ENCODE assay signal across 20 mouse cellular contexts in the genomic region with DNA sequence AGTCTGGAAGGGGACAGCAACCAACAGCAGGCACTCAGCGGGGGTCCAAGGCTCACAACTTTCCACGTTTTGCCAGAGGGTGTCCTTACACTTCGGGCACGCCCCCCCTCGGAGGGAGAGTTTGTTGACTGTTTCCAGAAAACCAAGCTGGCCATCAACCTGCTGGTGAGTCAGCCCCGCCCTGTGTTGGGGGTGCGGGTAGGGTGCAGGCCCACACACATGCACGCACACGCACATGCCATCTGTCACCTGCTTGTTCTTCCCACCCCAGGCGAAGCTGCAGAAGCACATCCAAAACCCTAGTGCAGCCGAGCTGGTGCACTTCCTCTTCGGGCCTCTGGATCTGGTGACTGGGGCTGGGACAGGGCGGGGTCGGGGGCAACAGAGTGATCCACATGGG. TPM values are rescaled to one million over a fixed set of nuclear protein-coding genes. Genes with fewer than 3 reads are reported as not detected.
DNase-seq lines count a peak whose midpoint lies in the region; ATAC-seq and TF ChIP-seq lines count a peak whose summit lies in the region.
"Had no signal": no experiment of that assay in that cellular context is flagged by ENCODE, and none has a peak within 500 bp of the region (broad histone marks: within the 10 kb centered on the region; RNA-seq: fewer than 3 reads in every experiment).

No protein-coding gene starts in this region.

- no peaks in the 10 kb centered on the region for H3K9me3 ChIP-seq in kidney, embryonic 16.5 days (ENCODE audit: low read length)
- no peaks in the 10 kb centered on the region for H3K9me3 ChIP-seq in E14TG2a.4 (ENCODE audit: low read length)
- H3K9me3 ChIP-seq in G1E (replicated peaks) = no peaks in the 10 kb centered on the region
- H3K9me3 ChIP-seq: heart, embryonic 12.5 days; hindbrain, embryonic 13.5 days; limb, embryonic 12.5 days; lung, embryonic 15.5 days; midbrain, embryonic 13.5 days; neural tube, embryonic 12.5 days had no signal

- H3K36me3 ChIP-seq in kidney, embryonic 16.5 days (ENCODE audit: insufficient read depth, low read length) = no peaks in the 10 kb centered on the region
- H3K36me3 ChIP-seq in E14TG2a.4 (ENCODE audit: insufficient read depth, low read length) (no peaks in the 10 kb centered on the region), G1E (replicated peaks) (no peaks in the 10 kb centered on the region)
- H3K36me3 ChIP-seq: heart, embryonic 12.5 days; hindbrain, embryonic 13.5 days; limb, embryonic 12.5 days; lung, embryonic 15.5 days; midbrain, embryonic 13.5 days; neural tube, embryonic 12.5 days had no signal

- peak; percentile 17 for DNase-seq in kidney, postnatal 10 days
- no peak for DNase-seq in G1E (ENCODE audit: low spot score)
- DNase-seq in layer of hippocampus, adult 9-11 months = peak; percentile 59
- no peak for DNase-seq in gastrocnemius, adult 8-10 months (ENCODE audit: low spot score in 2 of 2)
- no peak for DNase-seq in lung, postnatal 4 days
- DNase-seq: adrenal gland, postnatal 14 days; cerebellum, adult 8-10 months; kidney, adult 9 months; kidney, postnatal 4 days had no signal

- 0 out of 2 replicates have a peak, but pooled peaks cover 5% of the 10 kb centered on the region for H3K27me3 ChIP-seq in kidney, embryonic 16.5 days (ENCODE audit: insufficient read depth, low read length)
- peaks cover 44% of the 10 kb centered on the region for H3K27me3 ChIP-seq in E14TG2a.4 (ENCODE audit: insufficient read depth, low read length)
- peaks cover 62% of the 10 kb centered on the region for H3K27me3 ChIP-seq in G1E (ENCODE audit: insufficient read depth, low read length)

- no peak overlapping the region for H3K4me2 ChIP-seq in kidney, embryonic 16.5 days (replicated peaks; ENCODE audit: low read depth, low read length)
- H3K4me2 ChIP-seq: heart, embryonic 12.5 days; hindbrain, embryonic 13.5 days; limb, embryonic 12.5 days; lung, embryonic 15.5 days; midbrain, embryonic 13.5 days; neural tube, embryonic 12.5 days had no signal

- no peak overlapping the region for H3K9ac ChIP-seq in kidney, embryonic 16.5 days (replicated peaks; ENCODE audit: low read length)
- H3K9ac ChIP-seq: heart, embryonic 12.5 days; hindbrain, embryonic 13.5 days; limb, embryonic 12.5 days; liver, embryonic 14.5 days; lung, embryonic 15.5 days; midbrain, embryonic 13.5 days; neural tube, embryonic 12.5 days had no signal

- no peak for ATAC-seq in kidney, embryonic 16.5 days (ENCODE audit: low FRiP score, low TSS enrichment)
- no peak for ATAC-seq in G1E (ENCODE audit: extremely low read depth, insufficient number of reproducible peaks, low FRiP score, poor library complexity, severe bottlenecking)
- ATAC-seq: forebrain, embryonic 16.5 days; inflammation-experienced regulatory T-cells, adult 6 months; midbrain, embryonic 13.5 days had no signal

- no peak overlapping the region for H3K4me3 ChIP-seq in kidney, embryonic 16.5 days (ENCODE audit: low read length)
- H3K4me3 ChIP-seq in E14TG2a.4 (replicated peaks; ENCODE audit: low read length) (peak overlapping the region; percentile 49), G1E (ENCODE audit: low read depth, low read length) (peak overlapping the region; percentile 50; the same call in 1 of the 2 replicates)
- H3K4me3 ChIP-seq: heart, embryonic 12.5 days; hindbrain, embryonic 13.5 days; limb, embryonic 12.5 days; lung, embryonic 15.5 days; midbrain, embryonic 13.5 days; neural tube, embryonic 12.5 days had no signal

- H3K27ac ChIP-seq in kidney, embryonic 16.5 days (ENCODE audit: low read length) = no peak overlapping the region
- H3K27ac ChIP-seq: hindbrain, embryonic 13.5 days; limb, embryonic 12.5 days; liver, embryonic 14.5 days; lung, embryonic 15.5 days; midbrain, embryonic 13.5 days; neural tube, embryonic 12.5 days had no signal

- WGBS in kidney, embryonic 16.5 days = 81% methylated on average over 14 of the region's 14 CpGs

- H3K4me1 ChIP-seq in kidney, embryonic 16.5 days (ENCODE audit: insufficient read depth, low read length) = no peaks in the 10 kb centered on the region
- peaks cover 41% of the 10 kb centered on the region for H3K4me1 ChIP-seq in E14TG2a.4 (replicated peaks; ENCODE audit: low read depth, low read length)
- H3K4me1 ChIP-seq in G1E (ENCODE audit: insufficient read depth, low read depth, low read length) = peaks cover 35% of the 10 kb centered on the region
- H3K4me1 ChIP-seq: limb, embryonic 12.5 days had no signal

- no peak for TF ChIP-seq CTCF in E14TG2a.4 (conservative IDR thresholded peaks at IDR 0.05; ENCODE audit: low read length)
- no peak for TF ChIP-seq CTCF in G1E (IDR thresholded peaks at IDR 0.05; ENCODE audit: low read depth, low read length)

RNA-seq across cellular contexts. Expression of a gene that starts 18.3 kb away (rescaled TPM):
- 59.4 and 62.9 TPM in 2 replicates for polyA plus RNA-seq in kidney, embryonic 16.5 days (2015; fragmentation: Nextera tagmentation; extraction: Ambion mirVana)
- total RNA-seq in G1E (2014; fragmentation: Nextera tagmentation) (not detected in 2 replicates), G1E (2017) (0.33 TPM in 1 of 2 replicates, not detected in the other)
- polyA plus RNA-seq in G1E (2012) = not detected in 2 replicates
- total RNA-seq in gastrocnemius, adult 8-10 months (2022) = 1 to 10 TPM; 1.3 to 3.4 (median 2.2) TPM
- polyA plus RNA-seq: inflammation-experienced regulatory T-cells, adult 6 months had no signal

RNA-seq across cellular contexts. Expression of a gene that starts 29.4 kb away (rescaled TPM):
- polyA plus RNA-seq in kidney, embryonic 16.5 days (2015; fragmentation: Nextera tagmentation; extraction: Ambion mirVana) = 49.3 and 59.8 TPM in 2 replicates
- 22.5 and 24.4 TPM in 2 replicates for total RNA-seq in G1E (2014; fragmentation: Nextera tagmentation)
- total RNA-seq in G1E (2017) = 18.0 and 18.3 TPM in 2 replicates
- 8.4 and 9.0 TPM in 2 replicates for polyA plus RNA-seq in G1E (2012)
- total RNA-seq in gastrocnemius, adult 8-10 months (2022) = 10 to 100 TPM in 3 of 4 experiments, 1 to 10 TPM in 1; 9.1 to 11.5 (median 11.3) TPM

RNA-seq across cellular contexts. Expression of a gene that starts 29.5 kb away (rescaled TPM):
- polyA plus RNA-seq in kidney, embryonic 16.5 days (2015; fragmentation: Nextera tagmentation; extraction: Ambion mirVana) = 77.4 and 87.5 TPM in 2 replicates
- total RNA-seq in G1E (2014; fragmentation: Nextera tagmentation) (35.3 and 41.2 TPM in 2 replicates), G1E (2017) (22.9 and 27.0 TPM in 2 replicates)
- 55.8 and 61.7 TPM in 2 replicates for polyA plus RNA-seq in G1E (2012)
- total RNA-seq in gastrocnemius, adult 8-10 months (2022) = 10 to 100 TPM; 10.6 to 15.1 (median 12.7) TPM

RNA-seq across cellular contexts. Expression of a gene that starts 35.0 kb away (rescaled TPM):
- 371 and 374 TPM in 2 replicates for polyA plus RNA-seq in kidney, embryonic 16.5 days (2015; fragmentation: Nextera tagmentation; extraction: Ambion mirVana)
- total RNA-seq in G1E (2014; fragmentation: Nextera tagmentation) = 59.1 and 68.2 TPM in 2 replicates
- total RNA-seq in G1E (2017) = 514 and 659 TPM in 2 replicates
- polyA plus RNA-seq in G1E (2012) = 207 and 336 TPM in 2 replicates
- total RNA-seq in gastrocnemius, adult 8-10 months (2022) = 10 to 100 TPM; 81.4 to 87.7 (median 84.4) TPM

RNA-seq across cellular contexts. Expression of a gene that starts 57.0 kb away (rescaled TPM):
- polyA plus RNA-seq in kidney, embryonic 16.5 days (2015; fragmentation: Nextera tagmentation; extraction: Ambion mirVana) = 63.7 and 65.3 TPM in 2 replicates
- total RNA-seq in G1E (2014; fragmentation: Nextera tagmentation) = 22.6 and 30.8 TPM in 2 replicates
- total RNA-seq in G1E (2017) = 23.8 and 23.9 TPM in 2 replicates
- polyA plus RNA-seq in G1E (2012) = 15.4 and 16.5 TPM in 2 replicates
- 1 to 10 TPM; 6.5 to 9.8 (median 7.8) TPM for total RNA-seq in gastrocnemius, adult 8-10 months (2022)

Comparison
In these comparisons a context has a peak if more than half of its experiments do, and no peak if none do; other contexts are left out.
1. DNase-seq: peak in kidney, postnatal 10 days (single experiment) and layer of hippocampus, adult 9-11 months (single experiment); none in G1E (single experiment), gastrocnemius, adult 8-10 months (0 of 2) and lung, postnatal 4 days (0 of 2).